Mouse (Mus musculus) kidney, postnatal 25 days (tissue): ENCODE measurements at regions not wholly inside any gene's neighbourhood (a gene's known extent, or its start where the extent isn't known, plus 50 kb on each side); places are given as distances from the start of the nearest gene placed in this dataset.
"Not testable (repeated sequence)": the region's sequence is repeated elsewhere in the genome, so short reads cannot be mapped to it uniquely, and the experiment has no call there.

ENCODE experiments used
- DNase-seq, 2 experiments: peaks; one replicate each; pipeline ENCODE4 v3.0.0; 2021; ENCODE audit warnings: mixed read lengths in 2 of 2

DNA sequence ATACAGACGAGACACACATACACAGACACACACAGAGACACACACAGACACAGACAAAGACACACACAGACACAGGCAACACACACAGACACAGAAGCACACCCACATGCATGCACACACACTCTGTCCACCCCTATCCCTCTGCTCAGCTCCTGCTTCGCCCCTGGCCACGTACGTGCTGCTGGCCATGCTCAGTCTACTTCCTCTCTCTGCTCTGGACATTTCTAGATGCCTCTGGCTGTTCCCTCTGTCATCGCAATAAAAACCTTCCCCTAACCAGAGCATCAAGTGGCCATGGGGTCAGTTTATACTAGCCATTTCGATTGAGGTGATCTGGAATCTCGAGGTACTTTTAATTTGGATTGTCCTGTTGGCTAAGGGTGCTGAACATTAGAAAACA, 118.9 kb upstream of the Slc38a2 start:
- no peak for DNase-seq

DNA sequence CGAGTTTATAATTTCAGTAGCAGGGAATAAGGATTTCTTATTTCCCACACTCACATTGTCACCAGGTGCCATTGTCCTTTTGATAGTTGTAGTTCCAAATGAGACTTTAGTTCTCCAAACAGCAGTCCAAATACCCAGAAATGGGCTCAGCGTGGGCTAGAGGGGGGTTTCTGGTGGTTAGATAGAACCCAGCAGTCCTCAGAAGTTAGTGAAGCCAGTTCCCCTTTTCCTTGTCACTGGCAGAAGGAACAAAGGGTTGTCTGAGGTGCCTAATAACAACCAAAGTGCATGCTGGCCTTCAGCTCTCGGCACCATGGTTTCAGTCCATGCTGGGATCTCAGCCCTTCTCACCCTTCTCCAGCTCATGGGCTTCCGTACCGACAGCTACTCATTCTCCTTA, 118.1 kb upstream of the Slc38a2 start:
- no peak for DNase-seq

DNA sequence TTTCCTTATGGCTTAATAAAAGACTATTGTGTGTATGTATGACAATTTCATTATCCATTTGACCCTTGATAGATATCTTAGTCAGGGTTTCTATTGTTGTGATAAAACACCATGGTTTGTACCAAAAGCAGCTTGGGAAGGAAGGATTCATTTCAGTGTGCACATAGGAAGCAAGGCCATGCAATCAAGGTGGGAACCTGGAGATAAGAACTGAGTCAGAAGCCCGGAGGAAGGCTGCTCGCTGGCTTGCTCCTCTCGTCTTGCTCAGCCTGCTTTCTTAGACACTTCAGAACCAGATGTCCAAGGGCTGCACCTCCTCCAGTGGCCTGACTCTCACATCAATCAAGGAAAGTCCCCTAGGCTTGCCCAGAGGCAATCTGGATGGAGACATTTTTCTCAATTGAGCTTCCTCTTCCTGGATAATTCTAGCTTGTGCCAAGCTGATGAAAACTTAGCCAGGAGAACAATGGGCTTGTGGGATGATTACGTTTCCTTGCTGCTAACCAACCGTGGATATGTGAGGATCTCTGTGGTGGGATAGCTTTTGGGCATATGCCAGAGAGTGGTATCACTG, 117.6 kb upstream of the Slc38a2 start:
- DNase-seq: no peak

GRCm38 (mm10) chr15:96813472-96813871, 113.9 kb upstream of the Slc38a2 start:
- no peak for DNase-seq

DNA sequence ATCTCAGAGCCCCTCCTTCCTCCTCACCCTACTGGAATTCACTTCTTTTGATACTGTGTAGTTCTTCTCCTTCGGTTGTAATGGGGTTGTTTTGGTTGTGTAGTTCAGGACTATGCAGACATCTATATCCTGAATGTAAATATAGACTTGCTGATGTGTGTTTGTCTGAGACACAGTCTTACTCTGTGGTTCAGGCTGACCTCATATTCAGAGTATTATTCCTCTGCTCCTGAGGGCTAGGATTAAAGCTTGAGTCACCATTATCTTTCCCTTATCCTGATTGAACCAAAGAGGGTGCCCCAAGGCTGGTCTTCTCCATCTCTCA, 103.2 kb upstream of the Slc38a2 start:
- DNase-seq: no peak

GRCm38 (mm10) chr15:96802034-96802728, 102.7 kb upstream of the Slc38a2 start:
- no peak for DNase-seq

GRCm38 (mm10) chr15:96799228-96799627, 99.7 kb upstream of the Slc38a2 start:
- DNase-seq: no peak

DNA sequence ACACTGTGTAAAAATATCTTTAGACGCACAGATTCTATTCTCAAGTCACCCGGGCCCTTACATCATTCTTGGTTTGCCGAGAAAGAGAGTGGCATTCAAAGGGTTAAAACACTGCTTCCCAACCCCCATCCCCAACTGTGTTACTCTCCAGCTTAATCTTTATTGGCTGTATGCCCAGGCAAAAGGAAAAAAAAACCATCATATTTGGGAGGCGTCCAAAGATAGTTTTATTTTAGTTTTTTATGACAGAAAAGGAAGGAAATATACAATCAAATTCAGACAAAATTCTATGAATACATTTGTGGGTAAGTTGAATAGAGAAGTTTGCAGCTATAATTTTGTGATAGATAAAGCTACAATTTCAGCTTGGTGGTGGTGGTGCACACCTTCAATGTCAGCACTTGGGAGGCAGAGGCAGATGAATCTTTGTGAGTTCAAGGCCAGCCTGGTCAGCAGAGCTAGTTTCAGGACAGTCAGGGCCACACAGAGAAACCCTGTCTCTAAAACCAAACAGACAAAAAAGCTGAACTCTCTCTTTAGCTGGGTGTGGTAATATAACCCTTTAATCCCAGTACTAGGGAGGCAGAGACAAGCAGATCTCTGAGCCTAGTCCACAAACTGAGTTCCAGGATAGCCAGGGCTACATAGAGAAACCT, 98.2 kb upstream of the Slc38a2 start:
- peak in 1 of 2 experiments; percentile 23 for DNase-seq

- DNase-seq: no peak
Observed at GRCm38 (mm10) chr15:96794177-96794719, 94.7 kb upstream of the Slc38a2 start.

DNA sequence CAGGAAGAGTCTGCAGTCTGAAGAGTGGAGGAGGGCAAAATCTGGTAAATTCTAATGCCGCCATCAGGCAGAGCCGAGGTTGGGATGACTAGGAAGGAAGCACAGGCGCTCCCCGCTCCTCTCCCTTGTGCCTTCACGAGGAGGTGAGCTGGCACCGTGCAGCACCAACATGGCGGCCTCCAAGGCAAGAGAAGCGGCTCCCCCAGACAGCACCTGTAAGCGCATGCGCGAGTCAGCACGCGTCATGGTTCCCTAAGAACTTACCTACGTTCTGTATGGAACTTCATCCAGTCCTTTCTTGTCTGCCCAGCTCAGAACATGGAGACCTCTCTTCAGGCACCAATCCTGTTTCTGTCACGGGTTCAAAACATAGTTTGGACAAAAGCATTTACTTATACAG, 93.7 kb upstream of the Slc38a2 start:
- DNase-seq: no peak

DNA sequence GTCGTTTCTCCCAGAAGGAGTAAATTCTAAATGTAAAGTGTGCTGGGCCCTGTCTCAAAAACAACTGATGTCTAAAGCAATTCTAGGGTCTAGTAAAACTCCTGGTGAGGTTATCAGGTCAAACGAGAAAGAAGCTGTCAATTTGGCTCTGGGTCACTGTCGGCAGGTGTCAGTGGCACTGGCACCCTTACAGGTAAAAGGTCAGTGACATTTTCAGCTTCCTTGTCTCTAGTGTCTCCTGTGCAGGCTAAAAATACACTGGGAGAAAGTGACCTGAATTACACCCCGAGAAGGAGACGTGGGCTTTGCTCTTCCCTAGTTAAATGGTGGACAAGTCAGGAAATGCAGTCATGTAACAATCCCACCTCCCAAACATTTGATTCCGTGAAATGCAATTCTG, 91.8 kb upstream of the Slc38a2 start:
- DNase-seq: no peak

DNA sequence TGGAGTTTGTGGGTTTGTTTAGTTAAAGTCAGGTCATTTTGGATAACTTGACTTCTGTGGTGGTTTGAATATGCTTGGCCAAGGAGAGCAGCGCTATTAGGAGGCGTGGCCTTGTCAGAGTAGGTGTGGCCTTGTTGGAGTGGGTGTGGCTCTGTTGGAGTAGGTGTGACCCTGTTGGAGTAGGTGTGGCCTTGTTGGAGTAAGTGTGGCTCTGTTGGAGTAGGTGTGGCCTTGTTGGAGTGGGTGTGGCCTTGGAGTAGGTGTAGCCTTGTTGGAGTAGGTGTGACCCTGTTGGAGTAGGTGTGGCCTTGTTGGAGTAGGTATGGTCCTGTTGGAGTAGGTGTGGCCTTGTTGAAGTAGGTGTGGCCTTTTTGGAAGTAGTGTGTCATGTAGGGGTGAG, 88.4 kb upstream of the Slc38a2 start:
- not testable (repeated sequence) for DNase-seq

GRCm38 (mm10) chr15:96784578-96784977, 85.0 kb upstream of the Slc38a2 start:
- no peak for DNase-seq

DNA sequence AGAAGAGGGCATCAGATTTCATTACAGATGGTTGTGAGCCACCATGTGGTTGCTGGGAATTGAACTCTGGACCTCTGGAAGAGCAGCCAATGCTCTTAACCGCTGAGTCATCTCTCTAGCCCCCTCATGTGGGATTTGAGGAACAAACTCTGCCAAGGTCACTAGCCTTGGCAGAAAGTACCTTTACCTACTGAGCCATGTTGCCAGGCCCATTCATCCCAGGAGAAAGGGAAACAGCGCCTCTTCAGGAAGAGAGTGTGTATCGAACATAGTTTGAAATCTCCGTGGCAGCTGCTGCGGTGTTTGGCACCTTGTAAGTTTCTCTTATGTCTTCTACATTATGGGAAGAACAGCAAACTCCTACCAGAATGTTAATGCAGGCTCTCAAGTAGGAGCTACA, 82.0 kb upstream of the Slc38a2 start:
- DNase-seq: no peak

DNA sequence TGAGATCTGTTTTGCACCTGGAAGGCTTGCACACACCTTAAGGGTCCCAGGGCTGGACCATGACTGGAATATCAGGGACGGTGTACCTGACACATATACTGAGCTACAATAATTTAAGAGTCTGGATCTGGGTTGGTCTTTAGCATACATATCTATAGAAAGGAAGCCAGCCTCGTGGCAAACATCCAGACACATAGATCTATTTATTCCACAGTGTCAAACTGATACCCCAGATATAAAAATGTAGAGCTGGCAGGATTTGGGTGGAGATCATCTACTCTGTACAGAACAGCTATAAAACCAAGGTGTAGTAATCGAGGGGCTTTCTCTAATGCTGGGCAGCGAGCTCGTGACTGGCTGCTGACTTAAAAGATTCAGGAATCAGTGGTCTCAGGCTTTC, 81.1 kb upstream of the Slc38a2 start:
- DNase-seq: no peak

DNA sequence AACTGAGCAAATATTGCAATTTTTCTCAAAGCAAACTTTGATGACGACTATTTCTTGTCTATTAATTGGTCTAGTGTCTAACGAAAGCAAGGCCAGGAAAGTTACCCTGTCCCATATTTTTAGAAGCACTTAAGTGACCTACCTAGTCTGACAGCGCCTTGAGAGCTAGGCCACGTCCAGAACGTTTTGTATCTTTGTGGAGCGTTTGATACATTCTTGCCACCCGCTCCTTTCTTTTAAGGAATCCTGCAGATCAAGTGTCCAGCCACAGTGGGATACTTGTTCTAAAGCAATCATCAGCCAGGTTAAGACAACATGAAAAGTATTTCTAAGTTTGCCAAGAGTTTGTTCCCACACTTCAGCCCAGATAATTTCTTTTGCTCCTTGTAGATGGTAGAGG, 79.8 kb upstream of the Slc38a2 start:
- DNase-seq: no peak

DNA sequence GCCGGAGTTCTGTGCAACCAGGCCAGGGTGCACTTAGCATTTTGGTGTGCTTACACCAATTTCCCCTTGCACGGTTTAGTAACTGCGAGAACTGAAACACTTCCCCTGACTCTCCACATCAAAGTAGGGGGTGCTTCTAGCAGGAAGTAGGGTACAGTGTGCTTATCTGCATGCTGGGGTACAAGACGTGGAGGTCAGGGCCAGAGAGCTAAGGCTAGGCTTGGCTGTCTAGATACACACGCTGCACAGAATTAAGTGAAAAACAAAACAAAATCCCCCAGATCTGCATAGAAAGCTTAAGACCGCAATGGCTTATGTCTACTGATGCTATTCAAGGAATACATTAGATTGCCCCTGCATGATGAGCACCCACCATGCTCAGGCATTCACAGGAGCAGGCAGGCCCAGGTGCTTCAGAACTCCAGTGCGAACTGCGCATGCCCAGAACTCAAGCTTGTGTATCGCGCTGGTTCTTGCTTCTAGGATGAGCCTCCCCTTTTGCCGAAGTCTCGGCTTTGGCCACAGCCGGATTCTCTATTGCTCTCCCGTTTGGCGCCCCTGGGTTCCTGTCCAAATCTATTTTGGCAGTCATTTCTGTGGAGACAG, 78.9 kb upstream of the Slc38a2 start:
- DNase-seq: no peak

DNA sequence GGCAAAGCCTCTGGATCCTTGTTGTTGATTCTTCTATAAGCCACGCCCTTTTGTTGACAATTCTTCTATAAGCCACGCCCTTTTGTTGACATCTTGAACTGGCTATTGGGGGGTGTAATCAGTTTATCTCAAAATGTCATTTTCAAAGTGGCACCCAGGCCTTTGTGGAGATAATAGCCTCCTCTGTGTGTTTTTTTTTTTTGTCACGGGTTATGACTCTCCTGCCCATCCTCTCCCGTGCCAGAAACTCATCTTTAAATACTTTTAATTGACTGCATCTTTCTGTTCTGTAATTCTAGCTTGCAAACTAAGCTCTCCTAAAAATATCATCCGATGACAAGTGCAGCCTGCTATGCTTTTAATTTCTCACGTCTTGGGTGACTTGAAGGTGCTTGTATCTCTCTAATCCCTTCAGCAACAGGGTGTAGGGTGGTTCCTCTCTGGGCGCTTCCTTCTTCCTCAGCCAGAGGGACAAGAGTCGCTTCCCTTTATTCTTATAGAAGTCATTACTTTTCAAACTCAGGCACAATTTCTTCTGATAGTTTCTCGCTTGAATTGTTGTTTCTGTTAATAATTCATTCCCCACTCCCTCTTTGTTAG, 77.0 kb upstream of the Slc38a2 start:
- DNase-seq: no peak

GRCm38 (mm10) chr15:96775129-96775528, 75.6 kb upstream of the Slc38a2 start:
- no peak for DNase-seq

GRCm38 (mm10) chr15:96774664-96775063, 75.1 kb upstream of the Slc38a2 start:
- no peak for DNase-seq

- no peak for DNase-seq
Observed at GRCm38 (mm10) chr15:96773656-96774055, 74.1 kb upstream of the Slc38a2 start.

DNA sequence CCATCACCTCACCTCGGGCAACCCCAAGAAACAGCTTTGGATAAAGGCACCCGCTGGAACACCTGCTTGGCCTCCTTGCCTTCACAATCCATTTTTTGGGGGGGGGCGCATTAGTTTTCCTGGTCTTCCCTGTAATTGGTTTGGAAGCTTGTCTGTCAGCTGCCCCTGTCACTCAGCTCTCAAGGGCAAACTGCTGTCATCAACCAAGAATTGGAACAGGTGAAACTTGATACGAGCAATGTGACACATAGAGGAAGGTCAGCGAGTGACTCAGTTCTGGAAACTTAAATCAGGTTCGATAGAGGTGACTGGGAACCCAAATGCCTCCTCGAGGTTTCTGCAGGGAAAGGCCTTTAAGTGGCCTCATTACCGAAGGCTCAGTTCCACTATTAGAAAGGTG, 73.2 kb upstream of the Slc38a2 start:
- no peak for DNase-seq

- DNase-seq: no peak
Observed at GRCm38 (mm10) chr15:96770786-96771185, 71.3 kb upstream of the Slc38a2 start.

DNA sequence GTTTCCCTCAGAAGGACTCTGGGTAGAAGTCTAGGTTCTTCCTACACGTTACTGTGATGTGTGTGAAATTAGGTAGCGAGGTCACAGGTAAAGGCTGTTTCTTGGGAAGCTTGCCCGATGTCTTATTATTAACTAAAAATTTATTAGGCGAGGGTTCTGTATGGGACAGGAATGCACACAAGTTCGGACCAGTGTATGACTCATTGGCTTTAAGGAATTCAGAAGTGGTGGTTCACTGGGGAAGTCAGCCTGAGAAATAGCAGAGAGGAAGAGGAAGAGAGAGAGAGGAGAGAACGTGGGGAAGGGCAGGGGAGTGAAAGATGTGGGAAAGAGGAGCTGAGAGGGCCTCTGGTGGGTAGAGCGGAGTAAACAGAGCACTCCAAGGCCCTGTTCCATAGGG, 70.8 kb upstream of the Slc38a2 start:
- no peak for DNase-seq
